Mouse (Mus musculus): Measurements from ENCODE around the gene Cux1. TPM values are rescaled to one million over a fixed set of nuclear protein-coding genes. Genes with fewer than 3 reads are reported as not detected.
"Not testable (repeated sequence)": the region's sequence is repeated elsewhere in the genome, so short reads cannot be mapped to it uniquely, and the experiment has no call there.

Gene Cux1
- polyA plus RNA-seq, 1 experiment: 284 TPM

DNA sequence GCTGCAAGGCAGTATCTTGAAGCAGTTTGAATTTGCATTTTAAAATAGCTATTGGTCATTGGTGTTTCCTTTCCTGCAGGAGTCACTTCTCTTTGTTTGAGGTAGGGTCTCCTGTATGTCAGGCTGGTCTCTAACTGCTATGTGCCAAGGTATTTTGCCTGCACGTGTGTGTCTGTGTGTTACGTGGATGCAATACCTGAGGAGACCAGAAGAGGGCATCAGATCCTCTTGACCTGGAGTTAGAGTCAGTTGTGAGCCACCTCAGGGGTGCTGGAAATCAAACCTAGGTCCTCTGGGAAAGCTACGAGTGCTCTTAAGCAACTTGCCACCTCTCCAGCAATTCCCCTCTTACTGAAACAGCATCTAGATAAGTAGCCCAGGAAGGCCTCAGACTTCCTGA lies 352.1 kb downstream of the Cux1 start:
- Histone ChIP-seq H3K4me3 (ENCODE audit: insufficient read depth, low read depth, low read length) (no peak overlapping the region), H3K27ac (ENCODE audit: insufficient read depth, low read depth, low read length) (no peak overlapping the region), H3K4me1 (ENCODE audit: control insufficient read depth, insufficient read depth, low read length) (peaks cover 7% of the 10 kb centered on the region; the same call in 1 of the 2 replicates)
- TF ChIP-seq CTCF (IDR thresholded peaks at IDR 0.05; ENCODE audit: insufficient read depth, low read depth, low read length) (no peak), POLR2A (IDR thresholded peaks at IDR 0.05; ENCODE audit: insufficient read depth, low read depth, low read length) (no peak)
- 92% methylated on average over 3 of the region's 3 CpGs for WGBS

GRCm38 (mm10) chr5:136213716-136214115 lies 353.6 kb downstream of the Cux1 start:
- H3K4me1 ChIP-seq (ENCODE audit: control insufficient read depth, insufficient read depth, low read length): peaks cover 7% of the 10 kb centered on the region; the same call in 1 of the 2 replicates
- no peak overlapping the region for H3K4me3 ChIP-seq (ENCODE audit: insufficient read depth, low read depth, low read length)
- TF ChIP-seq POLR2A (IDR thresholded peaks at IDR 0.05; ENCODE audit: insufficient read depth, low read depth, low read length) (no peak), CTCF (IDR thresholded peaks at IDR 0.05; ENCODE audit: insufficient read depth, low read depth, low read length) (no peak)
- WGBS: 67% methylated on average over 5 of the region's 5 CpGs
- no peak overlapping the region for H3K27ac ChIP-seq (ENCODE audit: insufficient read depth, low read depth, low read length)

- TF ChIP-seq POLR2A (IDR thresholded peaks at IDR 0.05; ENCODE audit: insufficient read depth, low read depth, low read length) (no peak), CTCF (IDR thresholded peaks at IDR 0.05; ENCODE audit: insufficient read depth, low read depth, low read length) (no peak)
- WGBS: 94% methylated on average over 11 of the region's 11 CpGs
These were observed 354.6 kb downstream of the Cux1 start for GRCm38 (mm10) chr5:136212716-136213115.

GRCm38 (mm10) chr5:136211341-136212102 lies 355.8 kb downstream of the Cux1 start:
- H3K4me1 ChIP-seq (ENCODE audit: control insufficient read depth, insufficient read depth, low read length); H3K27ac ChIP-seq (ENCODE audit: insufficient read depth, low read depth, low read length); H3K4me3 ChIP-seq (ENCODE audit: insufficient read depth, low read depth, low read length): not testable (repeated sequence)
- WGBS: 90% methylated on average over 14 of the region's 14 CpGs

More at GRCm38 (mm10) chr5:136212716-136213115, 354.6 kb downstream of the Cux1 start:
- H3K4me3 ChIP-seq (ENCODE audit: insufficient read depth, low read depth, low read length): no peak overlapping the region
- peaks cover 7% of the 10 kb centered on the region; the same call in 1 of the 2 replicates for H3K4me1 ChIP-seq (ENCODE audit: control insufficient read depth, insufficient read depth, low read length)
- no peak overlapping the region for H3K27ac ChIP-seq (ENCODE audit: insufficient read depth, low read depth, low read length)

- WGBS: 71% methylated on average over 5 of the region's 5 CpGs
- H3K4me3 ChIP-seq (ENCODE audit: insufficient read depth, low read depth, low read length): no peak overlapping the region
- TF ChIP-seq POLR2A (IDR thresholded peaks at IDR 0.05; ENCODE audit: insufficient read depth, low read depth, low read length) (no peak), CTCF (IDR thresholded peaks at IDR 0.05; ENCODE audit: insufficient read depth, low read depth, low read length) (no peak)
- H3K4me1 ChIP-seq (ENCODE audit: control insufficient read depth, insufficient read depth, low read length): no peaks in the 10 kb centered on the region
- H3K27ac ChIP-seq (ENCODE audit: insufficient read depth, low read depth, low read length): no peak overlapping the region
These were observed 356.7 kb downstream of the Cux1 start for GRCm38 (mm10) chr5:136210549-136210948.

DNA sequence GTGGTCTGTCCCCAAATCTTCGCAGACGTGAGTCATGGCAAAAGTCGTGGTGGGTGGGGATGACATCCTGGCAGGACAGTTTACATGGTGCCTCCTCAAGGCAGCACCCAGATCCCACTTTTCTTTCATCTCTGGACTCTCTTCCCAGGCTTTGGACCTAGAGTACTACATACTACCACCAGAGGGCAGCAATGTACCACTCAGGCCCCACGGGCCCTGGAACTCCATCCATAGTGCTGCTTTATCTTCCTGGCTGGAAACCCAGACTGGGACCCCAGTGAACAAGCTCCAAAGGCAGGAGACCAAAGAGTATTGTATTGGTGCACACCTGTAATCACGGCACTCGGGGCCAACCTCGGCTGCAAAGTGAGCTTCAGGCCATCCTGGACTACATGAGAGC lies 365.5 kb downstream of the Cux1 start:
- TF ChIP-seq CTCF (IDR thresholded peaks at IDR 0.05; ENCODE audit: insufficient read depth, low read depth, low read length) (no peak), POLR2A (IDR thresholded peaks at IDR 0.05; ENCODE audit: insufficient read depth, low read depth, low read length) (no peak)
- Histone ChIP-seq H3K4me1 (ENCODE audit: control insufficient read depth, insufficient read depth, low read length) (0 out of 2 replicates have a peak, but pooled peaks cover 3% of the 10 kb centered on the region), H3K4me3 (ENCODE audit: insufficient read depth, low read depth, low read length) (no peak overlapping the region), H3K27ac (ENCODE audit: insufficient read depth, low read depth, low read length) (no peak overlapping the region)
- 20% methylated on average over 7 of the region's 7 CpGs for WGBS

- H3K4me3 ChIP-seq (ENCODE audit: insufficient read depth, low read depth, low read length): no peak overlapping the region
- TF ChIP-seq CTCF (IDR thresholded peaks at IDR 0.05; ENCODE audit: insufficient read depth, low read depth, low read length): no peak
- no peak for TF ChIP-seq POLR2A (IDR thresholded peaks at IDR 0.05; ENCODE audit: insufficient read depth, low read depth, low read length)
- H3K27ac ChIP-seq (ENCODE audit: insufficient read depth, low read depth, low read length): no peak overlapping the region
These were observed 367.8 kb downstream of the Cux1 start for GRCm38 (mm10) chr5:136199526-136199925.

GRCm38 (mm10) chr5:136198474-136199391 lies 368.6 kb downstream of the Cux1 start, which contains the start of gene Prkrip1:
TSS of gene Prkrip1 (minus strand) at chr5:136198963.
- H3K4me1 ChIP-seq (ENCODE audit: control insufficient read depth, insufficient read depth, low read length): 0 out of 2 replicates have a peak, but pooled peaks cover 3% of the 10 kb centered on the region
- peak within 1 kb of the TSS; percentile 54 for H3K4me3 ChIP-seq (ENCODE audit: insufficient read depth, low read depth, low read length)
- H3K27ac ChIP-seq (ENCODE audit: insufficient read depth, low read depth, low read length): peak within 1 kb of the TSS; percentile 53; the same call in 1 of the 2 replicates
- under 1% methylated on average over 62 of the region's 62 CpGs for WGBS
- peak; percentile 69 for TF ChIP-seq POLR2A (IDR thresholded peaks at IDR 0.05; ENCODE audit: insufficient read depth, low read depth, low read length)
- TF ChIP-seq CTCF (IDR thresholded peaks at IDR 0.05; ENCODE audit: insufficient read depth, low read depth, low read length): 0 out of 2 replicates have a peak, but pooled peaks have one; percentile 8

More at GRCm38 (mm10) chr5:136199526-136199925, 367.8 kb downstream of the Cux1 start:
- WGBS: 22% methylated on average over 11 of the region's 11 CpGs
- H3K4me1 ChIP-seq (ENCODE audit: control insufficient read depth, insufficient read depth, low read length): 0 out of 2 replicates have a peak, but pooled peaks cover 3% of the 10 kb centered on the region

Other genes with a start within 250 kb of the Cux1 start
- not detected in 2 replicates for gene Myl10, start 125.7 kb upstream of the Cux1 start, polyA plus RNA-seq (2012; ENCODE audit: insufficient read depth, insufficient read length, low replicate concordance, missing spikeins)

Measured in olfactory bulb, adult 2 months (tissue).